Mouse (Mus musculus) lung, adult 2 months (tissue): Measurements from ENCODE around the gene Slc38a3.

Experiments used
- CTCF ChIP-seq: fragments of 200-500 bp; IDR thresholded peaks from 2 replicates; pipeline ENCODE4 v1.5.1; 2011; ENCODE audit warnings: mild to moderate bottlenecking, low read length, control low read depth; ENCODE audit not compliant: insufficient read depth
- POLR2A ChIP-seq: fragments of 200-500 bp; IDR thresholded peaks from 2 replicates; pipeline ENCODE4 v1.6.1; 2011; ENCODE audit warnings: low read depth, mild to moderate bottlenecking, control low read depth, low read length, borderline replicate concordance; ENCODE audit errors: extremely low read depth

- TF ChIP-seq CTCF (no peak), POLR2A (no peak)
Observed at GRCm38 (mm10) chr9:107645153-107645510, 24.2 kb downstream of the Slc38a3 start.
